Mouse (Mus musculus) midbrain, embryonic 14.5 days (tissue): ENCODE data around the gene Specc1. TPM values are rescaled to one million over a fixed set of nuclear protein-coding genes. Genes with fewer than 3 reads are reported as not detected.

Experiments
- ATAC-seq: fragments of 200-750 bp; cut with Nextera tagmentation; 2 replicates; pipeline ENCODE4 v1.8.0; 2017; ENCODE audit warnings: moderate number of reproducible peaks, moderate library complexity; ENCODE audit not compliant: low FRiP score, low TSS enrichment
- DNase-seq: peaks from one replicate; pipeline ENCODE4 v3.0.0-alpha.2; 2015
- H3K27ac ChIP-seq: fragments of 300-500 bp; sonication (generic); replicated peaks from 2 replicates; pipeline ENCODE4 v1.5.1; 2014; ENCODE audit warnings: mild to moderate bottlenecking, low read depth, low read length, moderate library complexity
- H3K27me3 ChIP-seq: fragments of 300-500 bp; sonication (generic); 2 replicates; pipeline ENCODE4 v1.6.1; 2014; ENCODE audit warnings: low read length, control low read depth, mixed read lengths; ENCODE audit not compliant: control insufficient read depth, insufficient read depth
- H3K36me3 ChIP-seq: fragments of 300-500 bp; sonication (generic); 2 replicates; pipeline ENCODE4 v1.6.1; 2014; ENCODE audit warnings: low read length, control low read depth; ENCODE audit not compliant: control insufficient read depth, insufficient read depth
- H3K4me1 ChIP-seq: fragments of 300-500 bp; sonication (generic); 2 replicates; pipeline ENCODE4 v1.6.1; 2014; ENCODE audit warnings: mild to moderate bottlenecking, antibody characterized with exemption, low read length, control low read depth; ENCODE audit not compliant: control insufficient read depth, insufficient read depth
- H3K4me2 ChIP-seq: fragments of 300-500 bp; sonication (generic); 2 replicates; pipeline ENCODE4 v1.6.1; 2014; ENCODE audit warnings: mild to moderate bottlenecking, low read length, moderate library complexity
- H3K4me3 ChIP-seq: fragments of 300-500 bp; sonication (generic); replicated peaks from 2 replicates; pipeline ENCODE4 v1.5.1; 2014; ENCODE audit warnings: low read depth, low read length
- H3K9ac ChIP-seq: fragments of 300-500 bp; sonication (generic); replicated peaks from 2 replicates; pipeline ENCODE4 v1.6.1; 2014; ENCODE audit warnings: mild to moderate bottlenecking, low read length, moderate library complexity
- H3K9me3 ChIP-seq: fragments of 300-500 bp; sonication (generic); 2 replicates; pipeline ENCODE4 v1.6.1; 2016; ENCODE audit warnings: low read length, control low read depth, mixed read lengths; ENCODE audit not compliant: control insufficient read depth
- WGBS: fragments of 180-500 bp; shearing (Covaris S2); extraction: QIAGEN DNeasy Blood & Tissue Kit; methylation state at CpG from one replicate; pipeline ENCODE4 v1.1.7; 2014; 5-methylcytosine and 5-hydroxymethylcytosine counted together
- polyA plus RNA-seq: library from polyadenylated mRNA; unstranded; fragments of >200 nt; fragmentation: Nextera tagmentation; extraction: Ambion mirVana; gene quantifications from 2 replicates; pipeline ENCODE4 v1.2.1, GENCODE M21; 2014

The Specc1 gene
- polyA plus RNA-seq, 1 experiment from 2014 or later: 16.6 TPM

- DNase-seq (no peak), ATAC-seq (no peak)
- no peaks in the 10 kb centered on the region for H3K9me3 ChIP-seq
- H3K36me3 ChIP-seq: no peaks in the 10 kb centered on the region
- H3K27ac ChIP-seq: no peak overlapping the region
- no peak overlapping the region for H3K9ac ChIP-seq
- no peak overlapping the region for H3K4me3 ChIP-seq
- no peaks in the 10 kb centered on the region for H3K27me3 ChIP-seq
- H3K4me1 ChIP-seq: no peaks in the 10 kb centered on the region
- no peak overlapping the region for H3K4me2 ChIP-seq
- WGBS: 90% methylated on average over 6 of the region's 6 CpGs
Measured at GRCm38 (mm10) chr11:62090321-62090720, 133.8 kb downstream of the Specc1 start.

- H3K9ac ChIP-seq: no peak overlapping the region
- no peaks in the 10 kb centered on the region for H3K9me3 ChIP-seq
- 89% methylated on average over 3 of the region's 3 CpGs for WGBS
- no peak overlapping the region for H3K27ac ChIP-seq
- no peaks in the 10 kb centered on the region for H3K27me3 ChIP-seq
- H3K4me1 ChIP-seq: no peaks in the 10 kb centered on the region
- DNase-seq (no peak), ATAC-seq (no peak)
- H3K36me3 ChIP-seq: no peaks in the 10 kb centered on the region
- H3K4me2 ChIP-seq: no peak overlapping the region
- no peak overlapping the region for H3K4me3 ChIP-seq
Measured at GRCm38 (mm10) chr11:62103380-62103911, 146.9 kb downstream of the Specc1 start.

GRCm38 (mm10) chr11:62106401-62106871 is 149.9 kb downstream of the Specc1 start:
- Histone ChIP-seq H3K9me3 (no peaks in the 10 kb centered on the region), H3K27me3 (no peaks in the 10 kb centered on the region), H3K36me3 (no peaks in the 10 kb centered on the region), H3K27ac (0 out of 2 replicates have a peak overlapping the region, but pooled peaks have one; percentile 37), H3K4me1 (no peaks in the 10 kb centered on the region), H3K4me3 (no peak overlapping the region), H3K4me2 (no peak overlapping the region), H3K9ac (no peak overlapping the region)
- ATAC-seq: no peak
- peak; percentile 30 for DNase-seq
- WGBS: 78% methylated on average over 1 of the region's 1 CpGs

GRCm38 (mm10) chr11:62107272-62107836 is 150.8 kb downstream of the Specc1 start:
- Histone ChIP-seq H3K4me3 (no peak overlapping the region), H3K36me3 (no peaks in the 10 kb centered on the region), H3K27me3 (no peaks in the 10 kb centered on the region), H3K9ac (no peak overlapping the region), H3K9me3 (no peaks in the 10 kb centered on the region), H3K27ac (no peak overlapping the region), H3K4me1 (no peaks in the 10 kb centered on the region), H3K4me2 (no peak overlapping the region)
- 94% methylated on average over 2 of the region's 2 CpGs for WGBS
- no peak for ATAC-seq
- no peak for DNase-seq

- H3K27ac ChIP-seq: no peak overlapping the region
- H3K4me3 ChIP-seq: no peak overlapping the region
- H3K9me3 ChIP-seq: no peaks in the 10 kb centered on the region
- WGBS: 94% methylated on average over 9 of the region's 9 CpGs
- ATAC-seq (no peak), DNase-seq (no peak)
- no peaks in the 10 kb centered on the region for H3K36me3 ChIP-seq
- H3K27me3 ChIP-seq: no peaks in the 10 kb centered on the region
- H3K4me2 ChIP-seq: no peak overlapping the region
- H3K4me1 ChIP-seq: no peaks in the 10 kb centered on the region
- H3K9ac ChIP-seq: no peak overlapping the region
Measured at GRCm38 (mm10) chr11:62118561-62118960, 162.0 kb downstream of the Specc1 start.

- Histone ChIP-seq H3K27ac (no peak overlapping the region), H3K36me3 (no peaks in the 10 kb centered on the region)
- no peak for ATAC-seq
Measured at GRCm38 (mm10) chr11:62119871-62120270, 163.3 kb downstream of the Specc1 start.

GRCm38 (mm10) chr11:62121365-62121764 is 164.8 kb downstream of the Specc1 start:
- no peak for DNase-seq
- no peak overlapping the region for H3K4me3 ChIP-seq
- H3K27me3 ChIP-seq: no peaks in the 10 kb centered on the region
- H3K4me2 ChIP-seq: no peak overlapping the region
- no peaks in the 10 kb centered on the region for H3K9me3 ChIP-seq
- ATAC-seq: no peak
- H3K27ac ChIP-seq: no peak overlapping the region
- no peaks in the 10 kb centered on the region for H3K36me3 ChIP-seq
- no peak overlapping the region for H3K9ac ChIP-seq
- 85% methylated on average over 5 of the region's 5 CpGs for WGBS
- H3K4me1 ChIP-seq: no peaks in the 10 kb centered on the region

More at GRCm38 (mm10) chr11:62119871-62120270, 163.3 kb downstream of the Specc1 start:
- H3K4me2 ChIP-seq: no peak overlapping the region
- H3K9ac ChIP-seq: no peak overlapping the region
- H3K4me3 ChIP-seq: no peak overlapping the region
- no peak for DNase-seq
- WGBS: 69% methylated on average over 3 of the region's 3 CpGs
- H3K4me1 ChIP-seq: no peaks in the 10 kb centered on the region
- H3K27me3 ChIP-seq: no peaks in the 10 kb centered on the region
- H3K9me3 ChIP-seq: no peaks in the 10 kb centered on the region

- ATAC-seq: no peak
- Histone ChIP-seq H3K27me3 (no peaks in the 10 kb centered on the region), H3K4me2 (no peak overlapping the region), H3K9ac (no peak overlapping the region), H3K9me3 (no peaks in the 10 kb centered on the region), H3K27ac (no peak overlapping the region), H3K4me3 (no peak overlapping the region), H3K36me3 (peaks cover 8% of the 10 kb centered on the region), H3K4me1 (peaks cover 7% of the 10 kb centered on the region; the same call in 1 of the 2 replicates)
- WGBS: 39% methylated on average over 3 of the region's 3 CpGs
- peak; percentile 94 for DNase-seq
Measured at GRCm38 (mm10) chr11:62127692-62128091, 171.1 kb downstream of the Specc1 start.

GRCm38 (mm10) chr11:62128197-62128596 is 171.6 kb downstream of the Specc1 start:
- ATAC-seq (no peak), DNase-seq (no peak)
- H3K9me3 ChIP-seq: no peaks in the 10 kb centered on the region
- no peaks in the 10 kb centered on the region for H3K27me3 ChIP-seq
- H3K4me2 ChIP-seq: no peak overlapping the region
- no peak overlapping the region for H3K4me3 ChIP-seq
- 81% methylated on average over 8 of the region's 8 CpGs for WGBS
- H3K4me1 ChIP-seq: peaks cover 7% of the 10 kb centered on the region; the same call in 1 of the 2 replicates
- no peak overlapping the region for H3K9ac ChIP-seq
- H3K27ac ChIP-seq: no peak overlapping the region
- peaks cover 11% of the 10 kb centered on the region for H3K36me3 ChIP-seq
